Mouse (Mus musculus): ENCODE measurements around the gene Cux2.
"Not testable (repeated sequence)": the region's sequence is repeated elsewhere in the genome, so short reads cannot be mapped to it uniquely, and the experiment has no call there.

Gene Cux2

GRCm38 (mm10) chr5:121871515-121872030, 178.3 kb downstream of the Cux2 start:
- DNase-seq (ENCODE audit: low spot score in 2 of 2), result no peak

- DNase-seq (ENCODE audit: low spot score in 2 of 2), result no peak
These were observed 179.1 kb downstream of the Cux2 start for GRCm38 (mm10) chr5:121870832-121871231.

- DNase-seq (ENCODE audit: low spot score in 2 of 2), result no peak
These were observed 181.9 kb downstream of the Cux2 start for GRCm38 (mm10) chr5:121867963-121868362.

- DNase-seq (ENCODE audit: low spot score in 2 of 2), result no peak
These were observed 185.6 kb downstream of the Cux2 start for GRCm38 (mm10) chr5:121864330-121864729.

- no peak for DNase-seq (ENCODE audit: low spot score in 2 of 2)
These were observed 187.9 kb downstream of the Cux2 start for GRCm38 (mm10) chr5:121861964-121862363.

GRCm38 (mm10) chr5:121858427-121858826, 191.5 kb downstream of the Cux2 start:
- no peak for DNase-seq (ENCODE audit: low spot score in 2 of 2)

- no peak for DNase-seq (ENCODE audit: low spot score in 2 of 2)
These were observed 193.2 kb downstream of the Cux2 start for GRCm38 (mm10) chr5:121856740-121857139.

- no peak for DNase-seq (ENCODE audit: low spot score in 2 of 2)
These were observed 195.1 kb downstream of the Cux2 start for GRCm38 (mm10) chr5:121854768-121855167.

GRCm38 (mm10) chr5:121853368-121854051, 196.4 kb downstream of the Cux2 start:
- no peak for DNase-seq (ENCODE audit: low spot score in 2 of 2)

- no peak for DNase-seq (ENCODE audit: low spot score in 2 of 2)
These were observed 200.2 kb downstream of the Cux2 start for GRCm38 (mm10) chr5:121849478-121850349.

GRCm38 (mm10) chr5:121848743-121849142, 201.2 kb downstream of the Cux2 start, which contains the start of gene Pheta1:
Gene Pheta1, plus strand, starts transcription at chr5:121848984.
- DNase-seq (ENCODE audit: low spot score in 2 of 2), result peak; percentile 89 to 91

- no peak for DNase-seq (ENCODE audit: low spot score in 2 of 2)
These were observed 201.8 kb downstream of the Cux2 start for GRCm38 (mm10) chr5:121848035-121848519.

GRCm38 (mm10) chr5:121847269-121847668, 202.6 kb downstream of the Cux2 start:
- not testable (repeated sequence) for DNase-seq (ENCODE audit: low spot score in 2 of 2)

GRCm38 (mm10) chr5:121846322-121846721, 203.6 kb downstream of the Cux2 start:
- no peak for DNase-seq (ENCODE audit: low spot score in 2 of 2)

GRCm38 (mm10) chr5:121845361-121845760, 204.5 kb downstream of the Cux2 start:
- no peak for DNase-seq (ENCODE audit: low spot score in 2 of 2)

GRCm38 (mm10) chr5:121843138-121843905, 206.6 kb downstream of the Cux2 start:
- no peak for DNase-seq (ENCODE audit: low spot score in 2 of 2)

GRCm38 (mm10) chr5:121842665-121843118, 207.2 kb downstream of the Cux2 start:
- DNase-seq (ENCODE audit: low spot score in 2 of 2), result peak; percentile 73 to 89

- DNase-seq (ENCODE audit: low spot score in 2 of 2), result no peak
These were observed 207.9 kb downstream of the Cux2 start for GRCm38 (mm10) chr5:121841973-121842372.

GRCm38 (mm10) chr5:121841516-121841915, 208.4 kb downstream of the Cux2 start:
- DNase-seq (ENCODE audit: low spot score in 2 of 2), result no peak

GRCm38 (mm10) chr5:121839128-121839473, 210.8 kb downstream of the Cux2 start:
- no peak for DNase-seq (ENCODE audit: low spot score in 2 of 2)

- DNase-seq (ENCODE audit: low spot score in 2 of 2), result no peak
These were observed 211.4 kb downstream of the Cux2 start for GRCm38 (mm10) chr5:121838341-121839127.

Data from cerebellum, postnatal 4 days (tissue).